Mouse (Mus musculus) mouse trophoblast stem cell (cell line): ENCODE data around the gene Tomm20.
"Not testable (repeated sequence)": the region's sequence is repeated elsewhere in the genome, so short reads cannot be mapped to it uniquely, and the experiment has no call there.

Experiments
- in situ Hi-C, 2 experiments: fragments of 300-500 bp; cut with MseI, MboI; formaldehyde crosslinking; loops; 2 replicates in 1 of 2; 3 replicates in 1 of 2; pipeline ENCODE4 v1.15.1; 2025

Gene Tomm20

DNA sequence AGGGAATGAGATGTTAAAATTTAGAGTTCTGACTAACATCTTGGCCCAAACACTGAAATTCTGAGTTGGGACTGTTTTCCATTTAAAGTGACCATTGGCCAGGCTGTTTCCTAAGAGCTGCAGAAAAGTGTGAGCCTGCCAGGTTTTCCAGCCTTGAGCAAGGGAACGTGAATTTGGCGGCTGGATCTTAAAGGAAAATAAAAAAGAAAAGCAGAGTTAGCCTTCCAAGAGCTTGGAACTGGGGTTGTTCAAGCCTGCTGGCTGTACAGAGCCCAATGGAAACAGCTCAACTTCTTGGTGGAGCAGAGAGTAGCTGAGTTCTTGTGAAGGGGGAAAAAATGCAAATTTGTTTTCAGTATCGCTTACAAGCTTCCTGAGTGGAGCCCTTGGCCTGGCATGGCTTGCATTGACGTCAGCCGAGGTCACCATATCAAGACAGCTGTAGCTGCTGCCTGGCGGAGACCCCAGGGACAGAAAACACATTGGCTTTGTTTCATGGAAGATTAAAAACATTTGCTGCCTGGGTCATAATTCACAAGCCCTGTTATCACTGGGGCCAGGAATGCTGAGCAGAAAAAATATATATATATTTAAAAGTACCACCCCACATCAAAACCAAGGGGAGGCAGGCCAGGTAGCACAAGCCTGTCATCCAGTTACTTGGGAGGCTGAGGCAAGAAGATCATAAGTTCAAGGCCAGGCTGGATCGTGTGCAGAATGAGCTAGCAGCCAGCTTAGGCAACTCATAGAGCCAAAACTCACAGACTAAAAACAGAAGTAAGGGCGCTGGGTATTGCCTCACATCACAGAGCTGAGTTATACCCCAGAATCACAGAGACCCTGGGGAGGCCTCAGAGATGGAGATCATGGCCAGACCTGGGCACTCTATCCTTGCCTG is 58.7 kb downstream of the Tomm20 start:
- in situ Hi-C loops, result no loop called here

DNA sequence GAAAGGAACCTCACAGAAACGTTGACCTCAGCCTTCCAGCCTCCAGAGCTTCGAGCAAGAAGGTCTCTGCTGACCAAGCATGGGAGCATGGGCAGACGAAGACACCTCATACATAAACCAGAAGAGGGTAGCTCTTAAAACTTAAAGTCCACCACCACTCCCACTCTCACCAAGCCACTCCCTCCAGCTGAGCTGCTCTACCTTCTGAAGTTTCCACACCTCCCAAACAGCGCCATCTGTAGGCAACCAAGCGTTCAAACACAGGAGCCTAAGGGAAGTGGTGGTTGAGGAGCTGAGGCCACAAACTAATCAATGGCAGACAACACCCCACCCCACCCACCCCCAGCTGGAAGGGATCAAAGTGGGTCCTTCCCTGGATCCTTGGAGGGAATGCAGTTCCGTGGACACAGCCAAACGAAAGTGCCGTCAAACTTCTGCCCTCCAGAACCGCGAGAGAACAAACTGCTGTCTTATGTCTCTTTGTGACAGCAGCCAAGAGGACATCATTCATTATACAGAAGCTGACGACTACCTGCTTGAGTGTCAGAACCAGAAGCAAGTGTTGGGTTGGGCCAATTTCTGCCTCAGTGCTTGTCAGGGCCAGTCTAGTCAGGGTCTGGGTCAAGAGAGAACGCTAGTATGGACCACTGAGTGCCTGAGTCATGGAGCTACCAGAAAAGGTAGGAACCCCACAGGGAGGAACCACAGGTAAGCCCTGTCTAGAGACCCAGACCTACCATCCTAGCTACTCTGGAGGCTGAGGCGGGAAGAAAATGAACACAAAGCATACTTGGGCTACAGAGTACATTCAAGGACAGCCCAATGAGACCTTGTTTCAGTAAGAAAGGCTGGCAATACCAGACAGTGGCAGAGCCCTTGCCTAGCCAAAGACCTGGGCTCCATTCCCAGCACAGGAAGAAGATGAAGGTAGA is 59.8 kb downstream of the Tomm20 start:
- in situ Hi-C loops, result no loop called here

DNA sequence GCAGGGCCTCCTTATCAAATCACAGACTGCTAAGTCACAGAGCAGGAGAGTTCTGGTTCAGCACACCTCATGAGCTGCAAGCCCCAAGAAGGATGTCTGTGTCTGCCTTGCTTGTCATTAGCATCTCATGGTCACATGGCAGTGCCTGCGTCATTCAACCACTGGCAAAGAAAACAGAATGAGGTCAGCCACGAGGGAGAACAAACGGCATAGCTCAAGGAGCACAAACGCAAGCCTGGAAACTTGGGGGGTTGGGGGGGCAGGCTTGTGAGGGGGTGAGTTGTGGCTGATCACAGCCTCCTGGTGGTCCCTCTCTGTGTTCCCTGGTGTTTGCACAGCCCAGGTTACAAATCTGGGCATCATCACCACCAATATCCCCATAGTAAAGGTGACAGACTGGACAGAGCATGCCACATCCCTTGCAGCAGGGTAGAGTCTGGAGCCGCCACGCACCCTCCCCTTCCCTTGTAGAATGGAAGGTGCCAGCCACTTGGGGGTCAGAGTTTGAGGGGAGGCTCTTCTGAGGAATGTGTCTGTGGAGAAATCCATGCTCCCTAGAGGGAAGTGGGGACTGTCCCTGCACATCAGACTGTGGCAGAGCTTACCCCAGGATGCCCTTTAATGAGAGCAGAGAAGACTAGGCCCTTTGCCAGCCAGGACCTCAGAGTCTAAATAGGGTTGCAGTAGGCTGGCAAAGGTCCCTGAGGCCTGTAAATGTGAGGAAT is 61.3 kb downstream of the Tomm20 start:
- in situ Hi-C loops, result no loop called here

DNA sequence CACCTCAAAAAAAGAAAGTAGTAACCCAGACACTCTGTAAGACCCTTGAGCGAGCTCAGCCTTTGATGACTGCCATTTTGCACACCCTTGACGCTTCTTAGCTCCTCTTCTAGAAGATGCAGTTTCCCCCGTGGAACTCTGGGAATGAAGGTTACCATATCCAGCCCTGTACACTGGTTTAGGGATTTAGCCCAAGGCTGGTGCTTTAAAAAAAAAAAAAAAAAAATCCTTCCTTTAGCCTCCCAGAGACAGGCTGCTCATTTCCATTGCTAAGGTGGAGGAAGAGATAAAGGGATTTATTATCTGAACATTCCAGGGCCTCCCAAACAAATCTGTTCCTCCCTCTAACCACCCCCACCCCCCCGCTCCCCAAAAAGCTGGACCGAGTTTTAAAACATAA is 61.9 kb downstream of the Tomm20 start:
- in situ Hi-C loops, result no loop called here

DNA sequence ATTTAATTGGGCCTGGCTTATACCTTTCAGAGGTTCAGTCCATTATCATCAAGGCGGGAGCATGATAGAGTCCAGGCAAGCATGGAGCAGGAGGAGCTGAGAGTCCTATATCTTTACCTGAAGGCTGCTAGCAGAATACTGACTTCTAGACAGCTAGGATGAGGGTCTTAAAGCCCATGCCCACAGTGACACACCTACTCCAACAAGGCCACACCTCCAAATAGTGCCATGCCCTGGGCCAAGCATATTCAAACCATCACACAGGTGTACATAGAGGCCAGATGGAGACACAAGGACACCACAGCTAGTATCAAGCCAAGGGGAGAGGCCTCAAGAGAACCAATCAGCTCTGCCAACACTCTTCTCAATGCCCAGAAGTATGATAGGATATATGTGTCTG is 63.1 kb downstream of the Tomm20 start:
- in situ Hi-C loops, result not testable (repeated sequence)

DNA sequence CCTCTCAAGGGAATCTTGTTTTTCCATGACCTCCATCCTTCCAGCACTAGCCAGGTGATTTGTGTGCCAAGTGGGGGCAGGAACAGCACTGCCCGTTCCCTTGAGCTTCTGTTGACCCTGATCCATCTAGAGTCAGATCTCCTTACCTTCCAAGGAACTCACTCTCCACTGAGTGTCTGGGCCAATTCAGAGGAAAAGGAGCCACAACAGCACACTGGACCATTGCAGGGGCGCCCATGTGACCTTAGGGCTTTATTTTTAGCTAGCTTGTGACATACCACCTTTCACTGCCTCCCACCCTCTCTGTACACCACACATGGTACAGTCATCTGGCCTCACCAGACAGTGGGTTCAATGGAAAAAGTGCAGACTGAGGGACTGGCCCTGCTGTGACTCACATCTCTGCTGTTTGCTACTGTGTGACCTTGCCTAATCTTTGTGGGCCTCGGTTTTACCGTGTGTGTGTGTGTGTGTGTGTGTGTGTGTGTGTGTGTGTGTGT is 64.0 kb downstream of the Tomm20 start:
- in situ Hi-C loops, result no loop called here
